Mouse (Mus musculus): ENCODE data around the gene Exoc1. TPM values are rescaled to one million over a fixed set of nuclear protein-coding genes. Genes with fewer than 3 reads are reported as not detected.

The Exoc1 gene
- polyA plus RNA-seq, 1 experiment: 41.8 TPM

- 83% methylated on average over 3 of the region's 3 CpGs for WGBS
- Histone ChIP-seq H3K27ac (ENCODE audit: control insufficient read depth, insufficient read depth, low read depth, low read length, poor library complexity) (no peak overlapping the region), H3K4me3 (replicated peaks; ENCODE audit: control insufficient read depth, low read depth, low read length) (no peak overlapping the region), H3K4me1 (ENCODE audit: control insufficient read depth, insufficient read depth, low read length) (no peaks in the 10 kb centered on the region)
- TF ChIP-seq POLR2A (IDR thresholded peaks at IDR 0.05; ENCODE audit: borderline replicate concordance, control insufficient read depth, low read depth, low read length) (no peak), CTCF (IDR thresholded peaks at IDR 0.05; ENCODE audit: control insufficient read depth, insufficient read depth, low read length) (no peak)
These were observed 47.9 kb downstream of the Exoc1 start for GRCm38 (mm10) chr5:76577026-76577425.

GRCm38 (mm10) chr5:76585378-76585777, 56.3 kb downstream of the Exoc1 start:
- TF ChIP-seq CTCF (IDR thresholded peaks at IDR 0.05; ENCODE audit: control insufficient read depth, insufficient read depth, low read length) (no peak), POLR2A (IDR thresholded peaks at IDR 0.05; ENCODE audit: borderline replicate concordance, control insufficient read depth, low read depth, low read length) (no peak)
- Histone ChIP-seq H3K4me3 (replicated peaks; ENCODE audit: control insufficient read depth, low read depth, low read length) (no peak overlapping the region), H3K4me1 (ENCODE audit: control insufficient read depth, insufficient read depth, low read length) (no peaks in the 10 kb centered on the region), H3K27ac (ENCODE audit: control insufficient read depth, insufficient read depth, low read depth, low read length, poor library complexity) (no peak overlapping the region)
- WGBS: 66% methylated on average over 2 of the region's 2 CpGs

GRCm38 (mm10) chr5:76588551-76589283, 59.6 kb downstream of the Exoc1 start, which contains the start of gene Cep135:
Gene Cep135, plus strand, starts transcription at chr5:76588698.
- no peaks in the 10 kb centered on the region for H3K4me1 ChIP-seq (ENCODE audit: control insufficient read depth, insufficient read depth, low read length)
- TF ChIP-seq CTCF (IDR thresholded peaks at IDR 0.05; ENCODE audit: control insufficient read depth, insufficient read depth, low read length): peak; percentile 67
- peak; percentile 35; the same call in 1 of the 2 replicates for TF ChIP-seq POLR2A (IDR thresholded peaks at IDR 0.05; ENCODE audit: borderline replicate concordance, control insufficient read depth, low read depth, low read length)
- H3K4me3 ChIP-seq (replicated peaks; ENCODE audit: control insufficient read depth, low read depth, low read length): peak within 1 kb of the TSS; percentile 97
- under 1% methylated on average over 88 of the region's 92 CpGs for WGBS
- H3K27ac ChIP-seq (ENCODE audit: control insufficient read depth, insufficient read depth, low read depth, low read length, poor library complexity): peak within 1 kb of the TSS; percentile 97

- Histone ChIP-seq H3K4me1 (ENCODE audit: control insufficient read depth, insufficient read depth, low read length) (no peaks in the 10 kb centered on the region), H3K4me3 (replicated peaks; ENCODE audit: control insufficient read depth, low read depth, low read length) (peak overlapping the region; percentile 97), H3K27ac (ENCODE audit: control insufficient read depth, insufficient read depth, low read depth, low read length, poor library complexity) (peak overlapping the region; percentile 97; the same call in 1 of the 2 replicates)
- 12% methylated on average over 7 of the region's 7 CpGs for WGBS
- TF ChIP-seq POLR2A (IDR thresholded peaks at IDR 0.05; ENCODE audit: borderline replicate concordance, control insufficient read depth, low read depth, low read length) (no peak), CTCF (IDR thresholded peaks at IDR 0.05; ENCODE audit: control insufficient read depth, insufficient read depth, low read length) (no peak)
These were observed 60.2 kb downstream of the Exoc1 start for GRCm38 (mm10) chr5:76589311-76589710.

GRCm38 (mm10) chr5:76590009-76590408, 60.9 kb downstream of the Exoc1 start:
- 78% methylated on average over 2 of the region's 2 CpGs for whole genome bisulfite sequencing
- Histone ChIP-seq H3K27ac (ENCODE audit: control insufficient read depth, insufficient read depth, low read depth, low read length, poor library complexity) (no peak overlapping the region), H3K4me3 (replicated peaks; ENCODE audit: control insufficient read depth, low read depth, low read length) (no peak overlapping the region), H3K4me1 (ENCODE audit: control insufficient read depth, insufficient read depth, low read length) (no peaks in the 10 kb centered on the region)
- TF ChIP-seq CTCF (IDR thresholded peaks at IDR 0.05; ENCODE audit: control insufficient read depth, insufficient read depth, low read length) (no peak), POLR2A (IDR thresholded peaks at IDR 0.05; ENCODE audit: borderline replicate concordance, control insufficient read depth, low read depth, low read length) (no peak)

GRCm38 (mm10) chr5:76591885-76592284, 62.8 kb downstream of the Exoc1 start:
- no peak overlapping the region for H3K4me3 ChIP-seq (replicated peaks; ENCODE audit: control insufficient read depth, low read depth, low read length)
- no peaks in the 10 kb centered on the region for H3K4me1 ChIP-seq (ENCODE audit: control insufficient read depth, insufficient read depth, low read length)
- TF ChIP-seq POLR2A (IDR thresholded peaks at IDR 0.05; ENCODE audit: borderline replicate concordance, control insufficient read depth, low read depth, low read length): no peak
- TF ChIP-seq CTCF (IDR thresholded peaks at IDR 0.05; ENCODE audit: control insufficient read depth, insufficient read depth, low read length): no peak
- 92% methylated on average over 9 of the region's 9 CpGs for WGBS
- H3K27ac ChIP-seq (ENCODE audit: control insufficient read depth, insufficient read depth, low read depth, low read length, poor library complexity): no peak overlapping the region

- no peak overlapping the region for H3K27ac ChIP-seq (ENCODE audit: control insufficient read depth, insufficient read depth, low read depth, low read length, poor library complexity)
- 92% methylated on average over 8 of the region's 8 CpGs for WGBS
- TF ChIP-seq POLR2A (IDR thresholded peaks at IDR 0.05; ENCODE audit: borderline replicate concordance, control insufficient read depth, low read depth, low read length) (no peak), CTCF (IDR thresholded peaks at IDR 0.05; ENCODE audit: control insufficient read depth, insufficient read depth, low read length) (no peak)
- H3K4me3 ChIP-seq (replicated peaks; ENCODE audit: control insufficient read depth, low read depth, low read length): no peak overlapping the region
- no peaks in the 10 kb centered on the region for H3K4me1 ChIP-seq (ENCODE audit: control insufficient read depth, insufficient read depth, low read length)
These were observed 80.7 kb downstream of the Exoc1 start for GRCm38 (mm10) chr5:76609702-76610370.

GRCm38 (mm10) chr5:76612867-76613499, 83.9 kb downstream of the Exoc1 start:
- H3K4me3 ChIP-seq (replicated peaks; ENCODE audit: control insufficient read depth, low read depth, low read length): no peak overlapping the region
- H3K4me1 ChIP-seq (ENCODE audit: control insufficient read depth, insufficient read depth, low read length): no peaks in the 10 kb centered on the region
- 81% methylated on average over 6 of the region's 6 CpGs for WGBS
- no peak overlapping the region for H3K27ac ChIP-seq (ENCODE audit: control insufficient read depth, insufficient read depth, low read depth, low read length, poor library complexity)
- TF ChIP-seq CTCF (IDR thresholded peaks at IDR 0.05; ENCODE audit: control insufficient read depth, insufficient read depth, low read length) (no peak), POLR2A (IDR thresholded peaks at IDR 0.05; ENCODE audit: borderline replicate concordance, control insufficient read depth, low read depth, low read length) (no peak)
